Mouse (Mus musculus): ENCODE measurements at regions not wholly inside any gene's neighbourhood (a gene's known extent, or its start where the extent isn't known, plus 50 kb on each side); places are given as distances from the start of the nearest gene placed in this dataset.

DNA sequence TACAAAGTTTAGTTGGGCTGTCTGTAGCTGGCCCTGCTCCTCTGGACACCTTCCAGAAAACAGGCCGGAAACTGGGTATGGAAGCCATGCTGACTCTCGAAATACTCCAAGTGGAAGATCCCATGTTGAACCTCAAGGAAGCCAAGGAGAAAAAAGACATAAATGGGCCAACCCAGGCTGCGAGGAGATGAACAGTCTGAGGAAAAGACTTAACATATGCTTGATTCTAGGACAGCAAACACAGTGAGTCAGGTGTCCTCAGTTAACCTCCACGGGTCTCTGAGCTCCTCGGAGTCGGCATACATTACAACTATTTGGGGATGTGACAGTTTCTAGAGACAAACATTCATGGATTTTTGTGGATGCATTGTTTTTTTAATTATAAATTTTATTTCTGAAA is 60.0 kb upstream of the Msi2 start:
- DNase-seq (ENCODE audit: low spot score) (no peak), ATAC-seq (no peak)
- WGBS: 96% methylated on average over 6 of the region's 6 CpGs
- H3K4me1 ChIP-seq (ENCODE audit: control insufficient read depth, insufficient read depth, low read length): no peaks in the 10 kb centered on the region
- H3K4me2 ChIP-seq (ENCODE audit: low read length): no peak overlapping the region
- H3K27me3 ChIP-seq (replicated peaks; ENCODE audit: control insufficient read depth, insufficient read depth, low read length): no peaks in the 10 kb centered on the region
- H3K9ac ChIP-seq (ENCODE audit: low read length): no peak overlapping the region
- H3K27ac ChIP-seq (ENCODE audit: low read depth, low read length): no peak overlapping the region
- H3K9me3 ChIP-seq (replicated peaks; ENCODE audit: control insufficient read depth, low read length): no peaks in the 10 kb centered on the region
- no peaks in the 10 kb centered on the region for H3K36me3 ChIP-seq (ENCODE audit: control insufficient read depth, insufficient read depth, low read length)
- no peak overlapping the region for H3K4me3 ChIP-seq (ENCODE audit: low read depth, low read length)

DNA sequence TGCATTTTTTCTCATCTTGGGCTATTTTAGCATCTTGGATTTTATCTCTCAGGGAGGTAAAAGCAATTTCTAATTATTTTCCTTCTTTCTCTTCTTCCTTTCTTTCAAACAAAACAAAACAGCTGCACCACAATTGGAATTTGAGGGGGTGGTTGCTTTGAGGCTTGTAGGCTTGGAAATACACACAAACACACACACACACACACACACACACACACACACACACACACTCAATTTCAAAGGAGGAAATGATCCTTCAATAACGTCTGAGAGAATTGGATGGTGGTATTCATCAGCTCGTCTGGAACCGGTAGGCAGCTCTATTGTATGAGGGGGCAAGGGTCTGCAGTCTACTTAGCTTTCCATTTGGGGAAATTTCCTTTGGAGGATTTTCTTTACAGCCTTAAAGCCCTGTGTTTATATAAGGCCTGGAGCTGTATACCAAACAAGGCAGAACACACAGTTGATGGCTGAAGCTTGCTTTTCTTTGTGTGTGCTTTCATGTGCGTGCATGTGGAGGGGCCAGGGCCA is 56.2 kb upstream of the Msi2 start:
- Histone ChIP-seq H3K9ac (ENCODE audit: low read length) (no peak overlapping the region), H3K9me3 (replicated peaks; ENCODE audit: control insufficient read depth, low read length) (no peaks in the 10 kb centered on the region), H3K4me1 (ENCODE audit: control insufficient read depth, insufficient read depth, low read length) (no peaks in the 10 kb centered on the region), H3K4me2 (ENCODE audit: low read length) (no peak overlapping the region), H3K27me3 (replicated peaks; ENCODE audit: control insufficient read depth, insufficient read depth, low read length) (no peaks in the 10 kb centered on the region), H3K36me3 (ENCODE audit: control insufficient read depth, insufficient read depth, low read length) (no peaks in the 10 kb centered on the region), H3K27ac (ENCODE audit: low read depth, low read length) (no peak overlapping the region), H3K4me3 (ENCODE audit: low read depth, low read length) (no peak overlapping the region)
- ATAC-seq (no peak), DNase-seq (ENCODE audit: low spot score) (peak; percentile 49)
- 6% methylated on average over 4 of the region's 4 CpGs for WGBS

DNA sequence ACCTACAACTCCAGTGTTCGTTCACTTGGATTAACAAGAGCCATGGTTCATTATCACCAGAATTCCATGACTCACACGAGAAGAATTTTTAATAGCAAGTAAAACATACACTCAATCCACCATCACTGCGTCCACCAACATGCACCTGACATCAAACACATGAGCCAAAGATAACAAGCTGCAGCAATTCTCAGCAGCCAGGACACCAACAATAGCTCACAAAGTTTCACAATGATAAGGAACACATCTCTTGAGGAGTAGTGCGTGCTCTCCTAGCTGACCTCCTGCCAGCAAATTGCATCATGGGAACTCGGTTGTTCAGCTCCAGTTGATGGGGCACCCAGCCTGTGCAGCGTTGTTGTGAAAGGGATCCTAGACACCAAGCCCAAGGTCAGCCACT is 55.6 kb upstream of the Msi2 start:
- H3K36me3 ChIP-seq (ENCODE audit: control insufficient read depth, insufficient read depth, low read length): no peaks in the 10 kb centered on the region
- no peaks in the 10 kb centered on the region for H3K4me1 ChIP-seq (ENCODE audit: control insufficient read depth, insufficient read depth, low read length)
- H3K27me3 ChIP-seq (replicated peaks; ENCODE audit: control insufficient read depth, insufficient read depth, low read length): no peaks in the 10 kb centered on the region
- no peaks in the 10 kb centered on the region for H3K9me3 ChIP-seq (replicated peaks; ENCODE audit: control insufficient read depth, low read length)
- no peak overlapping the region for H3K4me3 ChIP-seq (ENCODE audit: low read depth, low read length)
- H3K9ac ChIP-seq (ENCODE audit: low read length): no peak overlapping the region
- no peak overlapping the region for H3K4me2 ChIP-seq (ENCODE audit: low read length)
- DNase-seq (ENCODE audit: low spot score) (no peak), ATAC-seq (no peak)
- H3K27ac ChIP-seq (ENCODE audit: low read depth, low read length): no peak overlapping the region
- WGBS: 57% methylated on average over 6 of the region's 6 CpGs

GRCm38 (mm10) chr11:88770405-88770804 is 52.1 kb upstream of the Msi2 start:
- WGBS: 86% methylated on average over 7 of the region's 7 CpGs
- H3K4me2 ChIP-seq (ENCODE audit: low read length): no peak overlapping the region

More at GRCm38 (mm10) chr11:88770405-88770804, 52.1 kb upstream of the Msi2 start:
- Histone ChIP-seq H3K9me3 (replicated peaks; ENCODE audit: control insufficient read depth, low read length) (no peaks in the 10 kb centered on the region), H3K4me1 (ENCODE audit: control insufficient read depth, insufficient read depth, low read length) (no peaks in the 10 kb centered on the region), H3K27me3 (replicated peaks; ENCODE audit: control insufficient read depth, insufficient read depth, low read length) (no peaks in the 10 kb centered on the region), H3K9ac (ENCODE audit: low read length) (no peak overlapping the region), H3K27ac (ENCODE audit: low read depth, low read length) (no peak overlapping the region), H3K36me3 (ENCODE audit: control insufficient read depth, insufficient read depth, low read length) (no peaks in the 10 kb centered on the region), H3K4me3 (ENCODE audit: low read depth, low read length) (no peak overlapping the region)
- DNase-seq (ENCODE audit: low spot score) (no peak), ATAC-seq (no peak)

Measured in forebrain, embryonic 14.5 days (tissue).